ENCODE assay signal across 11 mouse cellular contexts in the genomic region with DNA sequence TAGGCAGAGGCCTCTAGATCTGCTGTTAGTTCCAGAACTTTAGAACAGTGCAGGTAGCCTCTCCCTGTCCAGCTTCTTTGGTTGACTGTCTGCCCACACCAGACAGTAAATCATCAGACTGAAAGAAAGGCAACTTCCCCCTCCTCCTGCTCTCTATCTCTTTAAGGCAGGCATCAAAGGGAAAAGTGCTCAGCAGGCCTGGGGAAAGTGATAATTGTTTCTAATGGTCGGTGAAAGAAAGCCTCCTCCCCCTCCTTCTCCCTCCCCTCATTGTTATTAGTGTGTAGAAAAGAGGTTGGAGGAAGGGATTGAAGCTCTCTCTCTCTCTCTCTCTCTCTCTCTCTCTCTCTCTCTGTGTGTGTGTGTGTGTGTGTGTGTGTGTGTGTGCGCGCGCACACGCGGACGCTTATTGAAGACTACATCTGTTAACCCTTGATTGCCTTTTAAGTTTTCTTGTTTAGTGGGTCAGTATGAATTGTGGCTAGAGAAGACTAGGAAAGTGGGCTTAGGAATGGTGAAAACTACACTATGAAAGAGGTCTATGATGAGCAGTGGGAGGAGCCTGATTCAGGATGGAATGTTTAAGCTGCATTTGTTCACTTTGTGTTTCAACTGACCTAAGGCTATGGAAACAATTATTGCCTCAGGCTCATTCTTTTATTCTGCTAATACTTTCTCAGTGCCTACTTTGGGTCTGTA.
DNase-seq lines count a peak whose midpoint lies in the region; ATAC-seq lines count a peak whose summit lies in the region.
"Had no signal": no experiment of that assay in that cellular context is flagged by ENCODE, and none has a peak within 500 bp of the region (broad histone marks: within the 10 kb centered on the region; RNA-seq: fewer than 3 reads in every experiment).

No protein-coding gene starts in this region.

- peak; percentile 76 for DNase-seq in MEL-GATA-1-ER (ENCODE audit: extremely low read depth, low read depth)
- DNase-seq in gastrocnemius, postnatal 10 days, result no peak
- DNase-seq in right cerebral cortex, postnatal 4 days, result no peak
- DNase-seq in layer of hippocampus, adult 18-20 months (ENCODE audit: low spot score in 2 of 2), result no peak
- DNase-seq in lung, postnatal 25 days (ENCODE audit: low spot score), result no peak

- peak; percentile 90 for ATAC-seq in common myeloid progenitor, adult 5-6 weeks (replicated peaks; ENCODE audit: low read depth, poor library complexity, severe bottlenecking)
- ATAC-seq in hindbrain, embryonic 12.5 days (ENCODE audit: low FRiP score), result peak; percentile 46
- ATAC-seq in midbrain, embryonic 12.5 days (ENCODE audit: low FRiP score, low read depth), result peak; percentile 47

- 8% methylated on average over 7 of the region's 7 CpGs for WGBS in hindbrain, embryonic 12.5 days
- WGBS in midbrain, embryonic 12.5 days, result 2% methylated on average over 7 of the region's 7 CpGs

- H3K4me3 ChIP-seq in hindbrain, embryonic 12.5 days, result no peak overlapping the region
- H3K4me3 ChIP-seq in midbrain, embryonic 12.5 days, result no peak overlapping the region
- H3K4me3 ChIP-seq: limb, embryonic 12.5 days; stomach, embryonic 15.5 days had no signal

- no peaks in the 10 kb centered on the region for H3K9me3 ChIP-seq in hindbrain, embryonic 12.5 days (replicated peaks)
- no peaks in the 10 kb centered on the region for H3K9me3 ChIP-seq in midbrain, embryonic 12.5 days
- H3K9me3 ChIP-seq: limb, embryonic 12.5 days; stomach, embryonic 15.5 days had no signal

- no peak overlapping the region for H3K27ac ChIP-seq in hindbrain, embryonic 12.5 days
- 0 out of 2 replicates have a peak overlapping the region, but pooled peaks have one; percentile 11 for H3K27ac ChIP-seq in midbrain, embryonic 12.5 days (replicated peaks)
- H3K27ac ChIP-seq: limb, embryonic 12.5 days; stomach, embryonic 15.5 days had no signal

- H3K4me2 ChIP-seq in hindbrain, embryonic 12.5 days (replicated peaks), result 0 out of 2 replicates have a peak overlapping the region, but pooled peaks have one; percentile 4
- peak overlapping the region; percentile 17 for H3K4me2 ChIP-seq in midbrain, embryonic 12.5 days (replicated peaks)
- H3K4me2 ChIP-seq: limb, embryonic 12.5 days; stomach, embryonic 15.5 days had no signal

- no peaks in the 10 kb centered on the region for H3K36me3 ChIP-seq in hindbrain, embryonic 12.5 days
- no peaks in the 10 kb centered on the region for H3K36me3 ChIP-seq in midbrain, embryonic 12.5 days
- H3K36me3 ChIP-seq: G1E; limb, embryonic 12.5 days; stomach, embryonic 15.5 days had no signal

- peaks cover 20% of the 10 kb centered on the region for H3K4me1 ChIP-seq in hindbrain, embryonic 12.5 days
- peaks cover 26% of the 10 kb centered on the region for H3K4me1 ChIP-seq in midbrain, embryonic 12.5 days
- H3K4me1 ChIP-seq: stomach, embryonic 15.5 days had no signal

- H3K9ac ChIP-seq in hindbrain, embryonic 12.5 days, result no peak overlapping the region
- H3K9ac ChIP-seq in midbrain, embryonic 12.5 days (replicated peaks), result no peak overlapping the region
- H3K9ac ChIP-seq: limb, embryonic 12.5 days; stomach, embryonic 15.5 days had no signal

- no peaks in the 10 kb centered on the region; the same call in 1 of the 2 replicates for H3K27me3 ChIP-seq in hindbrain, embryonic 12.5 days
- peaks cover 31% of the 10 kb centered on the region for H3K27me3 ChIP-seq in midbrain, embryonic 12.5 days
- H3K27me3 ChIP-seq: limb, embryonic 12.5 days; stomach, embryonic 15.5 days had no signal
